Mouse (Mus musculus) C2C12 (cell line): ENCODE results near the gene Cuedc2. TPM values are rescaled to one million over a fixed set of nuclear protein-coding genes. Genes with fewer than 3 reads are reported as not detected.

Source experiments
- H3K27me3 ChIP-seq: one replicate; pipeline ENCODE4 v1.6.1; 2011; ENCODE audit not compliant: control insufficient read depth, insufficient read depth, insufficient read length
- H3K36me3 ChIP-seq: one replicate; pipeline ENCODE4 v1.6.1; 2011; ENCODE audit not compliant: control insufficient read depth, insufficient read depth
- H3K4me3 ChIP-seq: one replicate; pipeline ENCODE4 v1.5.1; 2011; ENCODE audit warnings: mild to moderate bottlenecking, control low read depth; ENCODE audit not compliant: poor library complexity, insufficient read depth, severe bottlenecking
- H3K79me2 ChIP-seq: one replicate; pipeline ENCODE4 v1.6.1; 2011; ENCODE audit not compliant: control insufficient read depth, insufficient read depth
- H3K79me3 ChIP-seq: one replicate; pipeline ENCODE4 v1.6.1; 2011; ENCODE audit warnings: low read depth, control low read depth
- H3ac ChIP-seq: one replicate; pipeline ENCODE3; 2011; ENCODE audit warnings: low read depth; ENCODE audit not compliant: control insufficient read depth, insufficient read length
- CEBPB ChIP-seq: IDR thresholded peaks from one replicate; pipeline ENCODE4 v1.6.1; 2011; ENCODE audit warnings: low read depth, mild to moderate bottlenecking, control low read depth, moderate library complexity
- CTCF ChIP-seq: IDR thresholded peaks from one replicate; pipeline ENCODE4 v1.5.1; 2011; ENCODE audit not compliant: control insufficient read depth, insufficient read depth, insufficient read length
- FOSL1 ChIP-seq: IDR thresholded peaks from one replicate; pipeline ENCODE4 v1.8.0; 2011; ENCODE audit warnings: mild to moderate bottlenecking, low read length; ENCODE audit not compliant: poor library complexity, insufficient read depth, severe bottlenecking
- MAX ChIP-seq: IDR thresholded peaks from one replicate; pipeline ENCODE4 v1.6.1; 2011; ENCODE audit warnings: mild to moderate bottlenecking, control low read depth
- MYOD1 ChIP-seq: IDR thresholded peaks from one replicate; pipeline ENCODE4 v1.6.1; 2011; ENCODE audit warnings: low read depth; ENCODE audit not compliant: control insufficient read depth, insufficient read length
- MYOG ChIP-seq: IDR thresholded peaks from one replicate; pipeline ENCODE4 v1.6.1; 2011; ENCODE audit not compliant: control insufficient read depth, insufficient read length; ENCODE audit errors: extremely low read depth
- USF1 ChIP-seq: IDR thresholded peaks from one replicate; pipeline ENCODE4 v1.6.1; 2011; ENCODE audit warnings: low read depth, mild to moderate bottlenecking, control low read depth, moderate library complexity
- polyA plus RNA-seq: library from polyadenylated mRNA; unstranded; fragments of >200 nt; fragmentation: generic; extraction: Trizol; gene quantifications from one replicate; pipeline ENCODE4 v1.2.1, GENCODE M21; 2012; ENCODE audit warnings: missing spikeins

The Cuedc2 gene
- polyA plus RNA-seq, 1 experiment, result 161 TPM

DNA sequence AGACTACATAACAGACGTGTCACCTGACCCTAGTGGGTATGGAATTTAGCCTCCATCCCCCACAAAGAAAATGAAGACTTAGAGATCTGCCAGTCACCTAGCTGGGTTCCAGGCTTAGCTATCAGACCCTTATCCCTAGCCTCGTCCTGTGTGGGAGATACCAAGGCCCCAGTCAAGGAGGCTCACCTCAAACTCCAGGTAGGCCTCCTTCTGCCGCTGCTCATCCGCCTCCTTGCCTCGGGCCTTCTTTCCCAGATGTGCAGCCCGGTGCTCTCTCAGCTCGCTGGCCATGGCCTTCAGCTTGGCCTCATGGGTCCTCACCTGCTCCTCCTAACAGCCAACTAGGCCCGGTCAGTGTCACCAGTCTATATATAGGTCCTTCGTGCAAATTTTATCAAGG is 25.4 kb downstream of the Cuedc2 start:
- TF ChIP-seq USF1, result no peak
- Histone ChIP-seq H3K4me3 (no peak overlapping the region), H3K79me3 (no peaks in the 10 kb centered on the region), H3K79me2 (no peaks in the 10 kb centered on the region), H3K36me3 (peaks cover 28% of the 10 kb centered on the region), H3K27me3 (peaks cover 18% of the 10 kb centered on the region), H3ac (no peak overlapping the region)

DNA sequence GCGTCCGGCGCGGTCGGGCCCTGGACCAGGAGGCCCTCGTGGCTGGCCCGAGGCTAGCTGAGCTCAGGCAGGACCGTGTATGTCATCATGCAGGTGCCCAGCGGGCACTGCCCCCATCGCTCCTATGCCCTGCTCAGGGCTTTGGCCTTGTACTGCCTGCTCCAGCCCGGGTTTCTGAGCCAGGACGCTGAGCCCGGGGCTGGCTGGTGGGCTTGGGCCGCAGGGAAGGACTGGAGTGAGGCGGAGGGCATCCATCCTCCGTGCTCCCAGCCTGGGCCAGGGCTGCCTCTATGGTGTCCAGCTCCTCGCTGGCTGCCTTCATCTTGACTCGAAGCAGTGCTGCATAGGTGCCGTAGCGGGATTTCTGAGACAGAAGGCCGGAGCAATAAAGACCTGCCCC is 25.9 kb downstream of the Cuedc2 start:
- H3K79me2 ChIP-seq, result no peaks in the 10 kb centered on the region
- TF ChIP-seq MYOG (no peak), CTCF (no peak), CEBPB (no peak), MAX (no peak), MYOD1 (no peak), USF1 (no peak), FOSL1 (no peak)
- peaks cover 12% of the 10 kb centered on the region for H3K27me3 ChIP-seq
- no peak overlapping the region for H3ac ChIP-seq
- no peak overlapping the region for H3K4me3 ChIP-seq
- peaks cover 33% of the 10 kb centered on the region for H3K36me3 ChIP-seq
- H3K79me3 ChIP-seq, result no peaks in the 10 kb centered on the region

DNA sequence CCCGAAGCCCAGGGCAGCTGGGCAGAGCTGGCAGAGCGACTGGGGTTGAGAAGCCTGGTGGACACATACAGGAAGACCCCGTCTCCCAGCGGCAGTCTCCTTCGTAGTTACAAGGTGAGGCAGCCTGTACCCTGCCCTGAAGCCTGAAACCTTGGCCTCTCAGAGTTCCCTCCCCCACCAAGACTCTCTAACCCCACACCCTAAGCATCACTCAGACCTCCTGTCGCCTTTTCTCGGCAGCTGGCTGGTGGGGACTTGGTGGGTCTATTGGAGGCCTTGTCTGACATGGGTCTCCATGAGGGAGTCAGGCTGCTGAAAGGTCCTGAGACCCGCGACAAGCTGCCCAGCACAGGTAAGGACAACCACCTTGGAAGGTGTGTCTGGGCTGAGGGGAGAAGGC is 27.2 kb downstream of the Cuedc2 start:
- TF ChIP-seq FOSL1 (no peak), CTCF (no peak), MYOD1 (no peak), MAX (no peak), CEBPB (no peak), MYOG (no peak), USF1 (no peak)
- Histone ChIP-seq H3K4me3 (no peak overlapping the region), H3K36me3 (peaks cover 41% of the 10 kb centered on the region), H3K27me3 (no peaks in the 10 kb centered on the region), H3ac (no peak overlapping the region), H3K79me3 (no peaks in the 10 kb centered on the region), H3K79me2 (peaks cover 12% of the 10 kb centered on the region)

DNA sequence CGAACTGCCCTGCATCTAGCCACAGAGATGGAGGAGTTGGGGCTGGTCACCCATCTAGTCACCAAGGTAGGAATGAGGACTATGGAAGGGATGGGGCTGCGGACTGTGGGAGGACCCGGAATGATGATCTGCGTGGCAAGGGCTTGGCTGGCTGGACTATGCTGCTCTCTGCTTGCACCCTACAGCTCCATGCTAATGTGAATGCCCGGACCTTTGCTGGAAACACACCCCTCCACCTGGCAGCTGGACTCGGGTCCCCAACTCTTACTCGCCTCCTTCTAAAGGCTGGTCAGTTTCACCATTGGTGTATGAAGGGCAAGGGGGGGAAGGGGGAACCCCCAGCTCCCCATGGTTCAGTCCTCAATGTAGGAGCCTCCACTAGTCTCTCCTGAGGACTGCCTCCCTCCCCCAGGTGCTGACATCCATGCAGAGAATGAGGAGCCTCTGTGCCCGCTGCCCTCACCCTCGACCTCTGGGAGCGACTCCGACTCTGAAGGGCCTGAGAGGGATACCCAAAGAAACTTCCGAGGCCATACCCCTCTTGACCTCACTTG is 28.1 kb downstream of the Cuedc2 start:
- Histone ChIP-seq H3K27me3 (no peaks in the 10 kb centered on the region), H3K36me3 (peaks cover 41% of the 10 kb centered on the region), H3K4me3 (no peak overlapping the region), H3ac (no peak overlapping the region), H3K79me2 (peaks cover 17% of the 10 kb centered on the region), H3K79me3 (no peaks in the 10 kb centered on the region)
- TF ChIP-seq CEBPB (no peak), MYOG (no peak), MAX (no peak), MYOD1 (no peak), CTCF (no peak), USF1 (no peak), FOSL1 (no peak)

DNA sequence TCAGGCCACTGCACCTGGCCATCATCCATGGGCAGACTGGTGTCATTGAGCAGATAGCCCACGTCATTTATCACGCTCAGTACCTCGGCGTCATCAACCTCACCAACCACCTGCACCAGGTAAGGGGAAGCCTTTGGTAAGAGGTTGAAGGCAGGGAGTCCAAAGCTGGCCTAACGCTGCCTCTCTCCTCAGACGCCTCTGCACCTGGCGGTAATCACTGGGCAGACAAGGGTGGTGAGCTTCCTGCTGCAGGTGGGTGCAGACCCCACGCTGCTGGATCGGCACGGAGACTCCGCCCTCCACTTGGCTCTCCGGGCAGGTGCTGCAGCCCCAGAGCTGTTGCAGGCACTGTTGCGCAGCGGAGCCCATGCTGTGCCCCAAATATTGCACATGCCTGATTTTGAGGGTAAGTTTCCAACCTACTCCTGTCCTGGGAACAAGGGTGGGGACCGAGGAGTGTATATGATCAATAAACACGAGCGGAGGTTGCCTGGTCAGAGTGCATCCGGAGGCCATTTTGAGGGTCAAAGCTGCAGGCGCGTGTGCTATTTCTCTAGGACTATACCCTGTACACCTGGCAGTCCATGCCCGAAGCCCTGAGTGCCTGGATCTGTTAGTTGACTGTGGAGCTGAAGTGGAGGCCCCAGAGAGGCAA is 28.7 kb downstream of the Cuedc2 start:
- peaks cover 17% of the 10 kb centered on the region for H3K79me2 ChIP-seq
- H3K4me3 ChIP-seq, result no peak overlapping the region
- no peak for TF ChIP-seq MYOG
- no peak for TF ChIP-seq FOSL1
- no peak for TF ChIP-seq USF1
- TF ChIP-seq MYOD1, result no peak
- H3K27me3 ChIP-seq, result no peaks in the 10 kb centered on the region
- H3K79me3 ChIP-seq, result no peaks in the 10 kb centered on the region
- H3ac ChIP-seq, result no peak overlapping the region
- H3K36me3 ChIP-seq, result peaks cover 41% of the 10 kb centered on the region

DNA sequence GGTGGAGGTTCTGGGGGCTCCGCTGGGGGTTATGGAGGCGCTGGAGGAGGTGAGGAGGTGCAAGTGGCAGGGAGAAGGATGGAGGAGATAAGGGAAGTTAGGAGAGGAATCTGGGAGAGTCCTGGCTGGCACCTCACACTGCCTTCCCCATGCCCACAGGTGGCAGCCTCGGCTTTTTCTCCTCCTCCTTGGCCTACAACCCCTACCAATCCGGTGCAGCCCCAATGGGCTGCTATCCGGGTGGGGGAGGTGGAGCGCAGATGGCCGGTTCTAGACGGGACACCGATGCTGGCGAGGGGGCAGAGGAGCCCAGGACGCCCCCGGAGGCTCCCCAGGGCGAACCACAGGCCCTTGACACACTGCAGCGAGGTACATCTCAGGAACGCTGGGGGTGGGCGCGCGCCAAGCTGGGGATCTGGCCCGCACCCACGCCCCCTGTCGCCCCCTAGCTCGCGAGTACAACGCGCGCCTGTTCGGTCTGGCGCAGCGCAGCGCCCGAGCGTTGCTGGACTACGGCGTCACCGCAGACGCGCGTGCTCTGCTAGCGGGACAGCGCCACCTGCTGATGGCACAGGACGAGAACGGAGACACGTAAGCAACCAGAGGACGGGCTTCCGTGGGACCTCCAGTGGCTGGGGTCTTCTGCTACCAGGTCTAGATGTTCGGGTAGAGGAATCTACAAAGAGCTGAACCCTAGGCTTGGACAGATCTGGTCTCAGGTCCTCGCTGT is 29.6 kb downstream of the Cuedc2 start:
- Histone ChIP-seq H3ac (no peak overlapping the region), H3K79me3 (no peaks in the 10 kb centered on the region), H3K27me3 (no peaks in the 10 kb centered on the region), H3K36me3 (peaks cover 41% of the 10 kb centered on the region), H3K79me2 (peaks cover 17% of the 10 kb centered on the region), H3K4me3 (no peak overlapping the region)
- TF ChIP-seq CTCF, result peak; percentile 96
- TF ChIP-seq MAX, result no peak
